Mouse (Mus musculus) neural tube, embryonic 15.5 days (tissue): ENCODE data around the gene Ltbp1. TPM values are rescaled to one million over a fixed set of nuclear protein-coding genes. Genes with fewer than 3 reads are reported as not detected.
A peak's percentile ranks its signal among the peaks of the same experiment; 100 is the strongest.

Experiments used
- ATAC-seq: fragments of 200-750 bp; cut with Nextera tagmentation; 2 replicates; pipeline ENCODE4 v1.8.0; 2017; ENCODE audit warnings: mild to moderate bottlenecking, moderate TSS enrichment, moderate library complexity; ENCODE audit not compliant: low FRiP score
- H3K27ac ChIP-seq: fragments of 300-500 bp; sonication (generic); replicated peaks from 2 replicates; pipeline ENCODE4 v1.5.1; 2015; ENCODE audit warnings: mild to moderate bottlenecking, inconsistent platforms
- H3K27me3 ChIP-seq: fragments of 300-500 bp; sonication (generic); replicated peaks from 2 replicates; pipeline ENCODE4 v1.6.1; 2015; ENCODE audit warnings: inconsistent platforms
- H3K36me3 ChIP-seq: fragments of 300-500 bp; sonication (generic); 2 replicates; pipeline ENCODE4 v1.6.1; 2015; ENCODE audit warnings: inconsistent platforms
- H3K4me1 ChIP-seq: fragments of 300-500 bp; sonication (generic); 2 replicates; pipeline ENCODE4 v1.6.1; 2015; ENCODE audit warnings: inconsistent platforms
- H3K4me2 ChIP-seq: fragments of 300-500 bp; sonication (generic); 2 replicates; pipeline ENCODE4 v1.6.1; 2015; ENCODE audit warnings: inconsistent platforms, mild to moderate bottlenecking, moderate library complexity
- H3K4me3 ChIP-seq: fragments of 300-500 bp; sonication (generic); replicated peaks from 2 replicates; pipeline ENCODE4 v1.5.1; 2015; ENCODE audit warnings: mild to moderate bottlenecking, inconsistent platforms
- H3K9ac ChIP-seq: fragments of 300-500 bp; sonication (generic); replicated peaks from 2 replicates; pipeline ENCODE4 v1.6.1; 2015; ENCODE audit warnings: mild to moderate bottlenecking, inconsistent platforms
- H3K9me3 ChIP-seq: fragments of 300-500 bp; sonication (generic); replicated peaks from 2 replicates; pipeline ENCODE4 v1.6.1; 2016; ENCODE audit warnings: inconsistent platforms
- WGBS: fragments of 180-500 bp; shearing (Covaris S2); methylation state at CpG from one replicate; pipeline ENCODE4 v1.1.7; 2015; ENCODE audit warnings: mixed read lengths; 5-methylcytosine and 5-hydroxymethylcytosine counted together
- polyA plus RNA-seq: library from polyadenylated mRNA; unstranded; fragments of >200 nt; fragmentation: Nextera tagmentation; extraction: Ambion mirVana; gene quantifications from 2 replicates; pipeline ENCODE4 v1.2.1, GENCODE M21; 2015

The Ltbp1 gene
- polyA plus RNA-seq, 1 experiment from 2014 or later, result 3.6 TPM

GRCm38 (mm10) chr17:75380167-75380566, 374.8 kb downstream of the Ltbp1 start:
- WGBS, result 32% methylated on average over 2 of the region's 2 CpGs
- ATAC-seq, result peak; percentile 35; the same call in 1 of the 2 replicates
- Histone ChIP-seq H3K4me3 (no peak overlapping the region), H3K36me3 (no peaks in the 10 kb centered on the region), H3K4me2 (no peak overlapping the region), H3K27ac (no peak overlapping the region), H3K27me3 (no peaks in the 10 kb centered on the region), H3K9ac (no peak overlapping the region), H3K9me3 (no peaks in the 10 kb centered on the region), H3K4me1 (peaks cover 4% of the 10 kb centered on the region; the same call in 1 of the 2 replicates)

DNA sequence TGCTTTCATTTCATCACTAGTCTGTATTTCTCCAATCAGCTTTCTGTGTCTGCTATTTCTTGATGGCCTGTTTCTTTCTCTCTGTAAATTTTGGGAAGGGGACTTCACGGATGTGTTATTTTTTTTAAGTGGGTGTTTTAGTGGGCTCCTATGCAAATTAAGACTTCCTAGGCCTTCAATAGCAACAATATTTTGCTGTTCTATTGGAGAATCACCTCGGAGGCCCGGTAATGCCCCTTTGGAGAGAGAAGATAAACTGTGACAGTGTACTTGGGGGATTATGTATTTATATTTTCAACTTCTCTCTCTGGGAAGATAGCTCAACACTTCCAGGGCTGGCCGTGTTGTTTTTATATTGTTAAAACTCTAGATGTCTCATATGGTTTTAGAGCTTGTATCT, 383.0 kb downstream of the Ltbp1 start:
- Histone ChIP-seq H3K9me3 (no peaks in the 10 kb centered on the region), H3K9ac (no peak overlapping the region), H3K27ac (no peak overlapping the region), H3K4me1 (no peaks in the 10 kb centered on the region), H3K4me3 (no peak overlapping the region), H3K36me3 (no peaks in the 10 kb centered on the region), H3K4me2 (no peak overlapping the region), H3K27me3 (no peaks in the 10 kb centered on the region)
- WGBS, result 84% methylated on average over 4 of the region's 4 CpGs
- no peak for ATAC-seq

- no peaks in the 10 kb centered on the region for H3K4me1 ChIP-seq
- no peaks in the 10 kb centered on the region for H3K36me3 ChIP-seq
- H3K27ac ChIP-seq, result no peak overlapping the region
- WGBS, result 56% methylated on average over 10 of the region's 10 CpGs
- no peaks in the 10 kb centered on the region for H3K27me3 ChIP-seq
- no peak overlapping the region for H3K4me3 ChIP-seq
- H3K9ac ChIP-seq, result no peak overlapping the region
- H3K4me2 ChIP-seq, result no peak overlapping the region
- no peak for ATAC-seq
- H3K9me3 ChIP-seq, result no peaks in the 10 kb centered on the region
Measured at GRCm38 (mm10) chr17:75390142-75390541, 384.8 kb downstream of the Ltbp1 start.

DNA sequence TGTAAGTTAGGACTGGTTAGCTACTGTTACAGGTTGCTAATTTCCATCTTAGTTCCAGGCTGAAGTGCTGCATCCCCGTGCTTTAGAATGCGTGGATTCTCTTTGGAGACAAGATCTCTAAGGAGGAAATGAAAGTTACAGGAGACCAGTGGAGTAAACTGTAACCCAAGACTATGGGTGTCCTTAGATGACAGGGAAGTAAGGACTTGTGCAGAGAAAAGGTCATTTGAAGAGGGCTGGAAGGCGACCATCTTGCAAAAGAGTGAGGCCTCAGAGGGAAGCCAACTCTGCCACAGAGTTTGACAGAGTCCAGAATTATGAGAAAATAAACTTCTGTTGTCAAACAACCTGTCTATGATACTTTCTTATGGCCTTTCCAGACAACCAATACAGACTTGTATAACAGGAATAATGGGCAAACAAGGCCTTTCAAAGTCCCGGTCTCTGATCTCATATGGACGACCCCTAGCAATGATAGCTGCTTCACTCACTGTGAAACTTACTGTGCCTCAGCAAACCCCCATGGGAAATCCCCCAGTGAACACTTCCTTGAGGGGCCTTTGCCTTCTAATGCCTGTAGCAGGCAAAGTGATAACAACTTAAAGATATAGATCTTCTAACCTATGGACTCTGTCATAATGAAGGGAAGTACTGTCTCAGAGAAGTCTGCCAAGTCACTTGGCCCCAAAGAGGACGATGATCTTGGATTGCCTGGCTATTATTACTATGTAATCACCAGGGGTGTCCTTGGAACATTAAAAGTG, 386.2 kb downstream of the Ltbp1 start:
- Histone ChIP-seq H3K4me1 (no peaks in the 10 kb centered on the region), H3K4me3 (no peak overlapping the region), H3K27me3 (no peaks in the 10 kb centered on the region), H3K27ac (no peak overlapping the region), H3K9me3 (no peaks in the 10 kb centered on the region), H3K4me2 (no peak overlapping the region), H3K36me3 (no peaks in the 10 kb centered on the region), H3K9ac (no peak overlapping the region)
- ATAC-seq, result no peak
- WGBS, result 91% methylated on average over 6 of the region's 6 CpGs

- no peaks in the 10 kb centered on the region for H3K4me1 ChIP-seq
- no peak overlapping the region for H3K4me2 ChIP-seq
- no peak overlapping the region for H3K9ac ChIP-seq
- H3K9me3 ChIP-seq, result no peaks in the 10 kb centered on the region
- no peaks in the 10 kb centered on the region for H3K36me3 ChIP-seq
- no peak for ATAC-seq
- no peak overlapping the region for H3K4me3 ChIP-seq
- 34% methylated on average over 4 of the region's 4 CpGs for WGBS
- no peak overlapping the region for H3K27ac ChIP-seq
- H3K27me3 ChIP-seq, result no peaks in the 10 kb centered on the region
Measured at GRCm38 (mm10) chr17:75406405-75406804, 401.0 kb downstream of the Ltbp1 start.

GRCm38 (mm10) chr17:75416861-75417260, 411.5 kb downstream of the Ltbp1 start:
- no peaks in the 10 kb centered on the region for H3K36me3 ChIP-seq
- no peak for ATAC-seq
- WGBS, result 82% methylated on average over 3 of the region's 3 CpGs
- H3K9me3 ChIP-seq, result no peaks in the 10 kb centered on the region; the same call in 1 of the 2 replicates
- no peak overlapping the region for H3K4me3 ChIP-seq
- H3K9ac ChIP-seq, result no peak overlapping the region
- H3K27me3 ChIP-seq, result no peaks in the 10 kb centered on the region
- no peak overlapping the region for H3K4me2 ChIP-seq
- H3K27ac ChIP-seq, result no peak overlapping the region
- no peaks in the 10 kb centered on the region for H3K4me1 ChIP-seq

DNA sequence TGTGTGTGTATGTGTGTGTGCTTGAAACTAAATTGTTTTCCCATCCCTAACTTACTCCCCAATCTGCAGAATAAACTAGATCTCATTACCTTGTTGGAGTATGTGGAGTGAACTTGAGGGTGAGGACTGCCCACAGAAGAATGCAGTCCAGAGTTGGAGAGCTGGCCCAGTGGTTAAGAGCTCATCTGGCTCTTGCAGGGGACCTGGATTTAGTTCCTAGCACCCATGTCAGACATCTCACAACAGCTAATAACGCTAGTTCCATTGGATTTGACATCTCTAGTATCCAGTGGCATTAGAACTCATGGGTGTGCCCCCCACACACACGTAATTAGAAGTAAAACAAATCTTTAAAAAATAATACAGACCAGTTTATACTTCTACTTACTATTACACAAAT, 428.8 kb downstream of the Ltbp1 start:
- no peak overlapping the region for H3K27ac ChIP-seq
- 87% methylated on average over 2 of the region's 2 CpGs for WGBS
- no peaks in the 10 kb centered on the region for H3K27me3 ChIP-seq
- no peak overlapping the region for H3K9ac ChIP-seq
- no peak overlapping the region for H3K4me3 ChIP-seq
- no peak for ATAC-seq
- H3K4me2 ChIP-seq, result no peak overlapping the region
- no peaks in the 10 kb centered on the region for H3K9me3 ChIP-seq
- no peaks in the 10 kb centered on the region for H3K36me3 ChIP-seq
- H3K4me1 ChIP-seq, result no peaks in the 10 kb centered on the region

- no peaks in the 10 kb centered on the region for H3K4me1 ChIP-seq
- H3K4me2 ChIP-seq, result no peak overlapping the region
- ATAC-seq, result no peak
- no peaks in the 10 kb centered on the region for H3K27me3 ChIP-seq
- H3K4me3 ChIP-seq, result no peak overlapping the region
- no peaks in the 10 kb centered on the region for H3K36me3 ChIP-seq
- WGBS, result 76% methylated on average over 3 of the region's 3 CpGs
- H3K27ac ChIP-seq, result no peak overlapping the region
- no peaks in the 10 kb centered on the region for H3K9me3 ChIP-seq
- H3K9ac ChIP-seq, result no peak overlapping the region
Measured at GRCm38 (mm10) chr17:75434871-75435270, 429.5 kb downstream of the Ltbp1 start.

DNA sequence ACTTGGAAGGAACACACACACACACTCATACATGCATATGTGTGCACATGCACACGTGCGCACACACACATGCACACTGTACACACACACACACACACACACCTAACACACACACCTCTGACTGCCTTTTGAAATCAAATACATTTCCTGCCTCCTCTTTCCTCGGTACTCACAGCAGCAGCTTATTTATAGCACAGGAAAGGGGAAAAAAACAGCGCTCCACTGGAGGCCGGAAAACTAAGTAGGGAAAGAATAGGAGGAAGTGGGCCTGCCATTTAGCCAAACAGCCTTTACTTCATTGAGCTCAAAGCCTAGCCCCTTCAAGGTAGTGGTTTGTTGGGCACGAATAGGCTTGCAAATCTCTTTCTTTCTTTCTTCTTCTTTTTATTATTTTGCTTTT, 430.2 kb downstream of the Ltbp1 start, which contains the start of gene Rasgrp3:
Rasgrp3 (plus strand) TSS at position 298 of the 400 bp plus-strand sequence.
- no peak within 1 kb of the TSS for H3K9ac ChIP-seq
- H3K4me3 ChIP-seq, result 0 out of 2 replicates have a peak within 1 kb of the TSS, but pooled peaks have one; percentile 2
- H3K36me3 ChIP-seq, result no peaks in the 10 kb centered on the region
- ATAC-seq, result no peak
- no peaks in the 10 kb centered on the region for H3K27me3 ChIP-seq
- H3K4me1 ChIP-seq, result peaks cover 2% of the 10 kb centered on the region
- no peak within 1 kb of the TSS for H3K27ac ChIP-seq
- no peaks in the 10 kb centered on the region for H3K9me3 ChIP-seq
- H3K4me2 ChIP-seq, result no peak within 1 kb of the TSS
- WGBS, result 68% methylated on average over 6 of the region's 6 CpGs

DNA sequence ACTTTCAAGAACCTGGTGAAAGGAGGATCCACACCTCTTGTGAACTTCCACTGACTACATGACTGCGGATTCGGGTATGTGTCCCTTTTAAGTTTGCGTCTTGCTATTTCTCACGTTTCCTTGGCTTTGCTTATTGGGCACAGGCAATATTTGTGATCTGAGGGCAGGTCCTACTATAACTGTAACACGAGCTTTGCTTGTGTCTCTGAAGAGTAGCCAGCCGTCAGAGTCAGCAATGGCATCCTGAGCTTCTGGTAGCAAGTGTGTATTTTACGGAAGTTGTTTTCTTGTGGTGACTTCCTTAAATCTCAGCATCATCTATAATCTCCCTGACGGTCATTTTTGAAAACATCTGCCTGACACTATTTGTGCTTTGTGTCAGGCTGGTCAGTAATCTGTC, 430.7 kb downstream of the Ltbp1 start:
- H3K4me3 ChIP-seq, result 0 out of 2 replicates have a peak overlapping the region, but pooled peaks have one; percentile 2
- peaks cover 7% of the 10 kb centered on the region for H3K4me1 ChIP-seq
- H3K9me3 ChIP-seq, result no peaks in the 10 kb centered on the region
- 83% methylated on average over 8 of the region's 8 CpGs for WGBS
- no peaks in the 10 kb centered on the region for H3K27me3 ChIP-seq
- H3K9ac ChIP-seq, result no peak overlapping the region
- no peaks in the 10 kb centered on the region for H3K36me3 ChIP-seq
- ATAC-seq, result no peak
- H3K27ac ChIP-seq, result no peak overlapping the region
- no peak overlapping the region for H3K4me2 ChIP-seq

DNA sequence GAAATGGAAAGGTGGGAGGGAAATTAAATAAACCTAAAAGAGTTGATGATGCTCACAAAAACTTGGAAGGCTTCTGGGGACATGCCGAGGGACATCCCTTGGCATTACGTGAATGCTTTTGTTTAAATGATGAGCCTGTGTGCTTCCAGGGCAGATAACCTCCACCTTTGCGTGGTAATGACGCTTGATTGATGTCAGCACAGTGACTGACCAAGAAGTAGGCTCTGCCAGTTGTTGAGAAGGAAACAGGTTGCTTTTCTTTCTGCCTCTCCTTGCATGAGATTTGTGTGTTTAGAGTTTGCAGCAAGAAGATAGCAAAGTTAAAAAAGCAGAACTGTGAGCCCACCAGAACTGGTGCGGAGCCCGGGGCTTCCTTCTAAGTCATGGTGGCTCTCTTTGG, 431.5 kb downstream of the Ltbp1 start:
- WGBS, result 79% methylated on average over 6 of the region's 6 CpGs
- H3K27me3 ChIP-seq, result no peaks in the 10 kb centered on the region
- no peak overlapping the region for H3K9ac ChIP-seq
- H3K4me3 ChIP-seq, result no peak overlapping the region
- H3K4me1 ChIP-seq, result peaks cover 13% of the 10 kb centered on the region
- H3K36me3 ChIP-seq, result no peaks in the 10 kb centered on the region
- no peak overlapping the region for H3K4me2 ChIP-seq
- ATAC-seq, result no peak
- H3K27ac ChIP-seq, result no peak overlapping the region
- H3K9me3 ChIP-seq, result no peaks in the 10 kb centered on the region

DNA sequence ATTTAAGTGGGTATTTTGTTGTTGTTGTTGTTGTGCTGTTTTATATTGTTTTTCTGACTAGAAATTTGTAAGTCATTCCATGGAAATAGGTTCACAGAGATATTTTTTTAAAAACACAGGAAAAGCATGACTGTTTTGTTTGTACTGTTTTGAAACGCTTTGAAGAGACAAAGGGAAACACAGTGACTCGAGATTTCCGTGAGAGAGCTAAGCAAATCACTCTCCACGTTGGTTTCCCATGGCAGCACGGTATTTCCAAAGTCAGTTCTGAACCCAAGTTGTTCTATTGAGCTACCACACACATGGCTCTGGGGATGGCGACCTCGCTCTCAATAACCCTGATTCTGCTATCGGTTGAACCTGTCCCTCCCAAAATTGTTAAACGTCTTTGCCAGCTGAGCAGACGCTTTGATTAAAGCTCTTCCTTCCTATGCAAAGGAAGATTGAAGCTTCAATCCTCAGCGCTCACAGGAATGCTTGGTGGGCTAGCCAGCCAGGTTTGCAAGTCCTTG, 431.9 kb downstream of the Ltbp1 start:
- 74% methylated on average over 11 of the region's 11 CpGs for WGBS
- H3K4me3 ChIP-seq, result no peak overlapping the region

More for the DNA sequence above, 431.9 kb downstream of the Ltbp1 start:
- Histone ChIP-seq H3K9ac (no peak overlapping the region), H3K9me3 (no peaks in the 10 kb centered on the region), H3K27me3 (no peaks in the 10 kb centered on the region), H3K27ac (no peak overlapping the region), H3K4me2 (no peak overlapping the region), H3K4me1 (peaks cover 17% of the 10 kb centered on the region), H3K36me3 (no peaks in the 10 kb centered on the region)
- no peak for ATAC-seq
